Mouse (Mus musculus): ENCODE measurements around the gene Bnip3.

The Bnip3 gene

GRCm38 (mm10) chr7:138843421-138843820 lies 65.9 kb downstream of the Bnip3 start:
- DNase-seq (ENCODE audit: low spot score) = no peak

GRCm38 (mm10) chr7:138841436-138842151 lies 67.7 kb downstream of the Bnip3 start:
- no peak for DNase-seq (ENCODE audit: low spot score)
